Mouse (Mus musculus) myocyte (in vitro differentiated cells): ENCODE measurements around the gene Ptprm.

Source experiments
- CEBPB ChIP-seq: IDR thresholded peaks from 2 replicates; pipeline ENCODE4 v1.6.1; 2011; ENCODE audit warnings: mild to moderate bottlenecking, moderate library complexity; ENCODE audit not compliant: poor library complexity, insufficient read depth, severe bottlenecking
- E2F4 ChIP-seq: IDR thresholded peaks from one replicate; pipeline ENCODE4 v1.6.1; 2011; ENCODE audit warnings: mild to moderate bottlenecking, control low read depth, moderate library complexity; ENCODE audit not compliant: insufficient read depth
- MAX ChIP-seq: IDR thresholded peaks from one replicate; pipeline ENCODE4 v1.6.1; 2011; ENCODE audit warnings: low read depth, mild to moderate bottlenecking, control low read depth
- MYOD1 ChIP-seq, 3 experiments: IDR thresholded peaks; one replicate each; pipeline ENCODE4 v1.6.1; 2011; ENCODE audit warnings: control low read depth in 2 of 3, low read depth in 2 of 3, mild to moderate bottlenecking in 2 of 3, moderate library complexity in 1 of 3; ENCODE audit not compliant: insufficient read length in 2 of 3, control insufficient read depth in 1 of 3
- MYOG ChIP-seq, 3 experiments: IDR thresholded peaks; one replicate each; pipeline ENCODE4 v1.6.1; 2011; ENCODE audit warnings: control low read depth in 2 of 3, low read depth in 2 of 3, mild to moderate bottlenecking in 2 of 3; ENCODE audit not compliant: insufficient read length in 2 of 3, control insufficient read depth in 1 of 3, insufficient read depth in 1 of 3
- POLR2A ChIP-seq: IDR thresholded peaks from one replicate; pipeline ENCODE4 v1.6.1; 2011; ENCODE audit warnings: low read depth, mild to moderate bottlenecking, control low read depth, moderate library complexity; ENCODE audit not compliant: insufficient read length
- POLR2AphosphoS2 ChIP-seq: IDR thresholded peaks from one replicate; pipeline ENCODE4 v1.6.1; 2011; ENCODE audit warnings: low read depth, control low read depth; ENCODE audit not compliant: insufficient read length
- REST ChIP-seq: IDR thresholded peaks from one replicate; pipeline ENCODE4 v1.6.1; 2011; ENCODE audit warnings: mild to moderate bottlenecking, control low read depth, moderate library complexity; ENCODE audit not compliant: insufficient read depth, insufficient read length
- SRF ChIP-seq: IDR thresholded peaks from one replicate; pipeline ENCODE4 v1.6.1; 2011; ENCODE audit warnings: low read depth; ENCODE audit not compliant: control insufficient read depth, insufficient read length
- TCF12 ChIP-seq: IDR thresholded peaks from one replicate; pipeline ENCODE4 v1.6.1; 2011; ENCODE audit warnings: mild to moderate bottlenecking, control low read depth; ENCODE audit not compliant: poor library complexity, insufficient read depth, severe bottlenecking
- TCF3 ChIP-seq: IDR thresholded peaks from one replicate; pipeline ENCODE4 v1.6.1; 2011; ENCODE audit warnings: low read depth, control low read depth; ENCODE audit not compliant: insufficient read length
- USF1 ChIP-seq: IDR thresholded peaks from one replicate; pipeline ENCODE4 v1.6.1; 2011; ENCODE audit warnings: low read depth, mild to moderate bottlenecking, control low read depth, moderate library complexity

- TF ChIP-seq MYOG (IDR thresholded peaks at IDR 0.05; ENCODE audit: control insufficient read depth in 1 of 3, insufficient read depth in 1 of 3, insufficient read length in 2 of 3, low read depth in 2 of 3) (no peak), REST (no peak), POLR2A (no peak), MAX (no peak), TCF3 (no peak), E2F4 (no peak), TCF12 (no peak), MYOD1 (IDR thresholded peaks at IDR 0.05; ENCODE audit: control insufficient read depth in 1 of 3, insufficient read length in 2 of 3, low read depth in 2 of 3) (no peak), POLR2AphosphoS2 (no peak), USF1 (no peak), CEBPB (no peak), SRF (no peak)
These were observed 585.5 kb downstream of the Ptprm start for GRCm38 (mm10) chr17:66768689-66769275.
